Mouse (Mus musculus): ENCODE results near the gene Ildr2.

Ildr2 gene

GRCm38 (mm10) chr1:166342060-166342459, 88.1 kb downstream of the Ildr2 start:
- DNase-seq (ENCODE audit: low read depth, low spot score) = no peak

- no peak for DNase-seq (ENCODE audit: low read depth, low spot score)
Observed at GRCm38 (mm10) chr1:166342539-166342938, 88.6 kb downstream of the Ildr2 start.

- no peak for DNase-seq (ENCODE audit: low read depth, low spot score)
Observed at GRCm38 (mm10) chr1:166343586-166343985, 89.6 kb downstream of the Ildr2 start.

- DNase-seq (ENCODE audit: low read depth, low spot score) = no peak
Observed at GRCm38 (mm10) chr1:166344300-166345077, 90.5 kb downstream of the Ildr2 start.

GRCm38 (mm10) chr1:166345602-166346001, 91.7 kb downstream of the Ildr2 start:
- no peak for DNase-seq (ENCODE audit: low read depth, low spot score)

- no peak for DNase-seq (ENCODE audit: low read depth, low spot score)
Observed at GRCm38 (mm10) chr1:166346906-166347305, 93.0 kb downstream of the Ildr2 start.

- DNase-seq (ENCODE audit: low read depth, low spot score) = no peak
Observed at GRCm38 (mm10) chr1:166349341-166349740, 95.4 kb downstream of the Ildr2 start.

- peak; percentile 18 for DNase-seq (ENCODE audit: low read depth, low spot score)
Observed at GRCm38 (mm10) chr1:166349751-166350150, 95.8 kb downstream of the Ildr2 start.

- peak; percentile 70 for DNase-seq (ENCODE audit: low read depth, low spot score)
Observed at GRCm38 (mm10) chr1:166360157-166360855, 106.4 kb downstream of the Ildr2 start.

GRCm38 (mm10) chr1:166360896-166361295, 107.0 kb downstream of the Ildr2 start:
- DNase-seq (ENCODE audit: low read depth, low spot score) = no peak

GRCm38 (mm10) chr1:166361842-166362241, 107.9 kb downstream of the Ildr2 start:
- DNase-seq (ENCODE audit: low read depth, low spot score) = no peak

- no peak for DNase-seq (ENCODE audit: low read depth, low spot score)
Observed at GRCm38 (mm10) chr1:166362659-166363058, 108.7 kb downstream of the Ildr2 start.

- DNase-seq (ENCODE audit: low read depth, low spot score) = no peak
Observed at GRCm38 (mm10) chr1:166363122-166363521, 109.2 kb downstream of the Ildr2 start.

All from 3T3-L1 (cell line).